Mouse (Mus musculus) ES-E14 (cell line): Measurements from ENCODE around the gene 1700024P04Rik. TPM values are rescaled to one million over a fixed set of nuclear protein-coding genes. Genes with fewer than 3 reads are reported as not detected.

Source experiments
- DNase-seq: peaks from one replicate; pipeline ENCODE4 v3.0.0-alpha.2; 2013; ENCODE audit warnings: low read depth, low spot score
- H3K27ac ChIP-seq: 2 replicates; pipeline ENCODE4 v1.5.1; 2012; ENCODE audit warnings: low read depth, mild to moderate bottlenecking, low read length, moderate library complexity, mixed read lengths; ENCODE audit not compliant: poor library complexity, insufficient read depth, severe bottlenecking
- H3K36me3 ChIP-seq: 2 replicates; pipeline ENCODE4 v1.6.1; 2012; ENCODE audit warnings: mild to moderate bottlenecking, low read length, moderate library complexity, mixed read lengths; ENCODE audit not compliant: control insufficient read depth, poor library complexity, insufficient read depth, severe bottlenecking
- H3K4me1 ChIP-seq, 2 experiments: fragments of 150-350 bp in 1 of 2; sonication (generic) in 1 of 2; 2 replicates each; pipeline ENCODE4 v1.6.1; 2012; ENCODE audit warnings: low read length in 2 of 2, mild to moderate bottlenecking in 1 of 2, mixed read lengths in 1 of 2; ENCODE audit not compliant: control insufficient read depth in 2 of 2, insufficient read depth in 2 of 2, poor library complexity in 1 of 2
- H3K4me3 ChIP-seq, 2 experiments: fragments of 150-350 bp in 1 of 2; sonication (generic) in 1 of 2; 2 replicates each; pipeline ENCODE4 v1.5.1; 2012; ENCODE audit warnings: low read length in 2 of 2, low read depth in 1 of 2, mild to moderate bottlenecking in 1 of 2, mixed read lengths in 1 of 2; ENCODE audit not compliant: insufficient read depth in 1 of 2, poor library complexity in 1 of 2, severe bottlenecking in 1 of 2
- H3K9ac ChIP-seq: 2 replicates; pipeline ENCODE4 v1.6.1; 2012; ENCODE audit warnings: low read depth, mild to moderate bottlenecking, low read length, mixed read lengths; ENCODE audit not compliant: poor library complexity, insufficient read depth, severe bottlenecking
- H3K9me3 ChIP-seq: fragments of 150-350 bp; sonication (generic); 2 replicates; pipeline ENCODE4 v1.6.1; 2012; ENCODE audit warnings: low read depth, mild to moderate bottlenecking, low read length; ENCODE audit not compliant: control insufficient read depth, insufficient read depth
- CHD2 ChIP-seq: IDR thresholded peaks from 2 replicates; pipeline ENCODE4 v1.6.1; 2014; ENCODE audit warnings: mild to moderate bottlenecking, low read depth, low read length, inconsistent platforms
- HCFC1 ChIP-seq: IDR thresholded peaks from 2 replicates; pipeline ENCODE4 v1.6.1; 2012; ENCODE audit warnings: low read length, inconsistent platforms, borderline replicate concordance; ENCODE audit not compliant: insufficient read depth
- MAFK ChIP-seq: IDR thresholded peaks from 2 replicates; pipeline ENCODE4 v1.6.1; 2014; ENCODE audit warnings: mild to moderate bottlenecking, low read depth, low read length, inconsistent platforms; ENCODE audit not compliant: insufficient read depth
- ZC3H11A ChIP-seq: IDR thresholded peaks from 2 replicates; pipeline ENCODE4 v1.6.1; 2012; ENCODE audit warnings: low read depth, mild to moderate bottlenecking, inconsistent platforms, low read length, borderline replicate concordance
- ZNF384 ChIP-seq: IDR thresholded peaks from 2 replicates; pipeline ENCODE4 v1.6.1; 2012; ENCODE audit warnings: low read depth, low read length, inconsistent platforms
- in situ Hi-C, 2 experiments: fragments of 600-800 bp; cut with MboI; formaldehyde crosslinking; loops; one replicate each; pipeline ENCODE4 v1.15.1; 2025; ENCODE audit warnings: low sequenced_read_pairs in 2 of 2, inconsistent platforms in 1 of 2; ENCODE audit not compliant: unreplicated experiment in 2 of 2
- total RNA-seq: library from RNA; depleted of rRNA; stranded (reverse); fragments of 300-350 nt; gene quantifications from 2 replicates; pipeline ENCODE4 v1.2.3, GENCODE M21; 2012

1700024P04Rik gene
- total RNA-seq, 1 experiment, result not detected

GRCm38 (mm10) chr13:98968517-98968916 lies 15.8 kb downstream of the 1700024P04Rik start:
- in situ Hi-C loops, result no loop called here
- DNase-seq, result no peak
- no peak overlapping the region for H3K4me3 ChIP-seq
- no peak for TF ChIP-seq HCFC1
- TF ChIP-seq ZC3H11A, result no peak
- no peak for TF ChIP-seq ZNF384
- TF ChIP-seq MAFK, result no peak
- TF ChIP-seq CHD2, result no peak
- H3K36me3 ChIP-seq, result no peaks in the 10 kb centered on the region
- H3K9ac ChIP-seq, result no peak overlapping the region
- H3K4me1 ChIP-seq, result no peaks in the 10 kb centered on the region; a peak in 1 of 4 replicates
- H3K9me3 ChIP-seq, result no peaks in the 10 kb centered on the region
- H3K27ac ChIP-seq, result no peak overlapping the region

- no peak overlapping the region for H3K4me3 ChIP-seq
- in situ Hi-C loops, result no loop called here
Measured at GRCm38 (mm10) chr13:98967942-98968341, 16.4 kb downstream of the 1700024P04Rik start.

GRCm38 (mm10) chr13:98966583-98966982 lies 17.8 kb downstream of the 1700024P04Rik start:
- DNase-seq, result no peak
- Histone ChIP-seq H3K4me3 (no peak overlapping the region), H3K9me3 (no peaks in the 10 kb centered on the region), H3K9ac (no peak overlapping the region), H3K4me1 (no peaks in the 10 kb centered on the region; a peak in 1 of 4 replicates), H3K36me3 (no peaks in the 10 kb centered on the region), H3K27ac (no peak overlapping the region)
- TF ChIP-seq ZC3H11A (no peak), MAFK (no peak), ZNF384 (no peak), HCFC1 (no peak), CHD2 (no peak)
- in situ Hi-C loops, result no loop called here

More at GRCm38 (mm10) chr13:98967942-98968341, 16.4 kb downstream of the 1700024P04Rik start:
- Histone ChIP-seq H3K27ac (no peak overlapping the region), H3K4me1 (no peaks in the 10 kb centered on the region; a peak in 1 of 4 replicates), H3K9ac (no peak overlapping the region), H3K36me3 (no peaks in the 10 kb centered on the region), H3K9me3 (no peaks in the 10 kb centered on the region)
- no peak for TF ChIP-seq HCFC1
- no peak for TF ChIP-seq ZNF384
- no peak for TF ChIP-seq ZC3H11A
- no peak for TF ChIP-seq CHD2
- TF ChIP-seq MAFK, result no peak
- DNase-seq, result no peak

GRCm38 (mm10) chr13:98963612-98964011 lies 20.8 kb downstream of the 1700024P04Rik start:
- Histone ChIP-seq H3K9me3 (no peaks in the 10 kb centered on the region), H3K4me3 (no peak overlapping the region), H3K27ac (no peak overlapping the region), H3K9ac (no peak overlapping the region), H3K4me1 (no peaks in the 10 kb centered on the region), H3K36me3 (no peaks in the 10 kb centered on the region)
- DNase-seq, result no peak
- in situ Hi-C loops, result no loop called here
- no peak for TF ChIP-seq HCFC1
- no peak for TF ChIP-seq ZNF384
- TF ChIP-seq CHD2, result no peak
- TF ChIP-seq MAFK, result peak; percentile 64; the same call in 1 of the 2 replicates
- no peak for TF ChIP-seq ZC3H11A

GRCm38 (mm10) chr13:98958177-98958576 lies 26.2 kb downstream of the 1700024P04Rik start:
- TF ChIP-seq ZC3H11A, result no peak
- TF ChIP-seq HCFC1, result no peak
- no peak for TF ChIP-seq CHD2
- no peak for TF ChIP-seq ZNF384
- TF ChIP-seq MAFK, result no peak
- no peak overlapping the region for H3K4me3 ChIP-seq
- no peak overlapping the region for H3K9ac ChIP-seq
- H3K9me3 ChIP-seq, result no peaks in the 10 kb centered on the region
- no peaks in the 10 kb centered on the region for H3K36me3 ChIP-seq
- in situ Hi-C loops, result no loop called here
- peaks cover 2 to 5% of the 10 kb centered on the region in 2 experiments; a peak in 1 of 4 replicates for H3K4me1 ChIP-seq
- DNase-seq, result no peak
- H3K27ac ChIP-seq, result no peak overlapping the region
